Mouse (Mus musculus): ENCODE results near the gene Ppp4r4. TPM values are rescaled to one million over a fixed set of nuclear protein-coding genes. Genes with fewer than 3 reads are reported as not detected.

Gene Ppp4r4
- under 1 TPM in 1 of 2 experiments, not detected in 1; 0.33 TPM for polyA plus RNA-seq (2017; shearing (Covaris generic))

GRCm38 (mm10) chr12:103532020-103532648 lies at the start of gene Ppp4r4:
Gene Ppp4r4, plus strand, starts transcription at chr12:103532283.

GRCm38 (mm10) chr12:103631203-103631612 lies 99.1 kb downstream of the Ppp4r4 start, which contains the start of gene Serpina10:
Gene Serpina10, minus strand, starts transcription at chr12:103631444.

GRCm38 (mm10) chr12:103656848-103657626 lies 125.0 kb downstream of the Ppp4r4 start, which contains the start of gene Serpina6:
Gene Serpina6, minus strand, starts transcription at chr12:103657212.

Other genes with a start within 250 kb of the Ppp4r4 start
- not detected for gene Fam181a, start 221.3 kb upstream of the Ppp4r4 start, polyA plus RNA-seq (2017; shearing (Covaris generic))
- gene Asb2, start 176.3 kb upstream of the Ppp4r4 start, polyA plus RNA-seq (2017; shearing (Covaris generic)), result 10 to 100 TPM; 28.6 to 46.9 TPM
- 1 to 10 TPM; 2.9 to 8.3 TPM for gene Otub2, start 143.6 kb upstream of the Ppp4r4 start, polyA plus RNA-seq (2017; shearing (Covaris generic))
- gene 9330161L09Rik, start 124.5 kb upstream of the Ppp4r4 start, polyA plus RNA-seq (2017; shearing (Covaris generic)), result 1 to 10 TPM; 1.4 to 1.9 TPM
- 100 to 1,000 TPM; 175 to 176 TPM for gene Ddx24, start 106.5 kb upstream of the Ppp4r4 start, polyA plus RNA-seq (2017; shearing (Covaris generic))
- 100 to 1,000 TPM; 333 to 416 TPM for gene Ifi27, start 98.1 kb upstream of the Ppp4r4 start, polyA plus RNA-seq (2017; shearing (Covaris generic))
- 1,000 to 10,000 TPM in 1 of 2 experiments, 100 to 1,000 TPM in 1; 502 to 1,133 TPM for gene Ifi27l2a, start 88.6 kb upstream of the Ppp4r4 start, polyA plus RNA-seq (2017; shearing (Covaris generic))
- 1 to 10 TPM in 1 of 2 experiments, not detected in 1; 1.6 TPM for gene Ifi27l2b, start 75.1 kb upstream of the Ppp4r4 start, polyA plus RNA-seq (2017; shearing (Covaris generic))
- under 1 TPM in 1 of 2 experiments, not detected in 1; 0.14 TPM for gene Serpina10, start 99.2 kb downstream of the Ppp4r4 start, polyA plus RNA-seq (2017; shearing (Covaris generic))
- under 1 TPM in 1 of 2 experiments, not detected in 1; 0.23 TPM for gene Serpina6, start 124.9 kb downstream of the Ppp4r4 start, polyA plus RNA-seq (2017; shearing (Covaris generic))
- gene Serpina16, start 143.9 kb downstream of the Ppp4r4 start, polyA plus RNA-seq (2017; shearing (Covaris generic)), result under 1 TPM in 1 of 2 experiments, not detected in 1; 0.53 TPM
- not detected for gene Serpina1f, start 163.2 kb downstream of the Ppp4r4 start, polyA plus RNA-seq (2017; shearing (Covaris generic))
- gene Serpina1d, start 241.3 kb downstream of the Ppp4r4 start, polyA plus RNA-seq (2017; shearing (Covaris generic)), result not detected

All from inflammation-experienced regulatory T-cells (primary cell).